Mouse (Mus musculus) brain, embryonic 14.5 days (tissue): ENCODE results near the gene Slc35d3.

ENCODE experiments used
- CTCF ChIP-seq: fragments of 200-500 bp; IDR thresholded peaks from 2 replicates; pipeline ENCODE4 v1.5.1; 2012; ENCODE audit warnings: inconsistent platforms, mild to moderate bottlenecking, moderate library complexity, borderline replicate concordance; ENCODE audit not compliant: insufficient read depth, insufficient read length; ENCODE audit errors: extremely low read depth
- POLR2A ChIP-seq: fragments of 200-500 bp; IDR thresholded peaks from 2 replicates; pipeline ENCODE4 v1.6.1; 2012; ENCODE audit warnings: mild to moderate bottlenecking, inconsistent platforms, borderline replicate concordance; ENCODE audit not compliant: poor library complexity, insufficient read depth, insufficient read length, severe bottlenecking; ENCODE audit errors: extremely low read depth

- TF ChIP-seq POLR2A = no peak
- TF ChIP-seq CTCF = no peak
Observed at GRCm38 (mm10) chr10:19877679-19878078, 26.4 kb upstream of the Slc35d3 start.
